Mouse (Mus musculus): ENCODE data around the gene Knl1. TPM values are rescaled to one million over a fixed set of nuclear protein-coding genes. Genes with fewer than 3 reads are reported as not detected.
A peak's percentile ranks its signal among the peaks of the same experiment; 100 is the strongest.

The Knl1 gene
- polyA plus RNA-seq, 1 experiment from 2014 or later, result 29.5 TPM

DNA sequence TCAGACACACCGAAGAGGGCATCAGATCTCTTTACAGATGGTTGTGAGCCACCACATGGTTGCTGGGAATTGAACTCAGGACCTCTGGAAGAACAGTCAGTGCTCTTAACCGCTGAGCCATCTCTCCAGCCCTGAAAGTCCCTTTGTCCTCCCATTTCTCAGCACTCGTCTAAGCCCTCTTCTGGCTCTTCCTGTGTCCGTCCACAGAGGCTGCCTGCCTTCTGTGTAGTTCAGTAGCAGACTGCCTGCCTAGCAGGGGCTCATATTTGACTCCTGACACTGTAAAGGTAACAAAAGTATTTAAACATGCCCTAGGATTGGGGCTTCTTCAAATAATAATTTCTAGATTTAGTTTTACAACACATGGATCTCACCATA, 21.7 kb upstream of the Knl1 start:
- H3K27ac ChIP-seq (replicated peaks in 1 of 2; ENCODE audit: control insufficient read depth in 1 of 2, insufficient read depth in 1 of 2, low read depth in 2 of 2, low read length in 2 of 2), result no peak overlapping the region
- H3K36me3 ChIP-seq (ENCODE audit: control insufficient read depth, insufficient read depth, low read length), result peaks cover 54% of the 10 kb centered on the region
- 62% methylated on average over 4 of the region's 4 CpGs for WGBS
- H3K9me3 ChIP-seq (ENCODE audit: control insufficient read depth, low read length), result no peaks in the 10 kb centered on the region
- H3K27me3 ChIP-seq (ENCODE audit: control insufficient read depth, insufficient read depth, low read length), result no peaks in the 10 kb centered on the region
- ATAC-seq (ENCODE audit: insufficient number of reproducible peaks, insufficient read depth, low FRiP score, low read depth), result no peak
- no peak overlapping the region for H3K9ac ChIP-seq (ENCODE audit: low read length)
- no peak overlapping the region for H3K4me3 ChIP-seq (ENCODE audit: control insufficient read depth in 1 of 2, insufficient read depth in 1 of 2, low read depth in 1 of 2, low read length in 2 of 2)
- no peak overlapping the region for H3K4me2 ChIP-seq (ENCODE audit: low read length)
- peaks cover 2 to 10% of the 10 kb centered on the region in 2 experiments; a peak in 2 of 4 replicates for H3K4me1 ChIP-seq (ENCODE audit: control insufficient read depth in 2 of 2, insufficient read depth in 2 of 2, low read length in 2 of 2)

DNA sequence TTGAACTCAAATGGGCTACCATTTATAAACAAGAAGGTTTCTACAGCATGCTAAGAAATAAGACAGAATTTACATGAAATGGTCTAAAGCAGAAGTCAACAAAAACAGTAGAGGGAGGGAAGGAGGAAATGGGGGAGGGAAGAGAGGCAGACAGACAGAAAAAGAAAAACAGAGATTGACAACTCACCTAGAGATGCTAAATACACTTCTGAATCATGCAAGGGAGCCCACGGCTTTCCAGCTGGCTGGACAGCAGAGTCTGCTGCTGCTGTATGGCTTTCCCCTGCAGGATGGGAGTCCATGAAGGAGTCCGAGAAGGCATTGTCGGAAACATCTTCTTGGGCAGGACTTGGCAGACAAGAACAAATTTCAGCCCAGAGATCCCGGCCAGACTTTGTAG, 20.0 kb upstream of the Knl1 start:
- no peaks in the 10 kb centered on the region for H3K27me3 ChIP-seq (ENCODE audit: control insufficient read depth, insufficient read depth, low read length)
- no peak overlapping the region for H3K4me2 ChIP-seq (ENCODE audit: low read length)
- peaks cover 2 to 10% of the 10 kb centered on the region in 2 experiments; a peak in 2 of 4 replicates for H3K4me1 ChIP-seq (ENCODE audit: control insufficient read depth in 2 of 2, insufficient read depth in 2 of 2, low read length in 2 of 2)
- peaks cover 37% of the 10 kb centered on the region for H3K36me3 ChIP-seq (ENCODE audit: control insufficient read depth, insufficient read depth, low read length)
- no peak overlapping the region for H3K4me3 ChIP-seq (ENCODE audit: control insufficient read depth in 1 of 2, insufficient read depth in 1 of 2, low read depth in 1 of 2, low read length in 2 of 2)
- 89% methylated on average over 4 of the region's 4 CpGs for WGBS
- no peak overlapping the region for H3K27ac ChIP-seq (replicated peaks in 1 of 2; ENCODE audit: control insufficient read depth in 1 of 2, insufficient read depth in 1 of 2, low read depth in 2 of 2, low read length in 2 of 2)
- ATAC-seq (ENCODE audit: insufficient number of reproducible peaks, insufficient read depth, low FRiP score, low read depth), result no peak
- H3K9me3 ChIP-seq (ENCODE audit: control insufficient read depth, low read length), result no peaks in the 10 kb centered on the region
- no peak overlapping the region for H3K9ac ChIP-seq (ENCODE audit: low read length)

DNA sequence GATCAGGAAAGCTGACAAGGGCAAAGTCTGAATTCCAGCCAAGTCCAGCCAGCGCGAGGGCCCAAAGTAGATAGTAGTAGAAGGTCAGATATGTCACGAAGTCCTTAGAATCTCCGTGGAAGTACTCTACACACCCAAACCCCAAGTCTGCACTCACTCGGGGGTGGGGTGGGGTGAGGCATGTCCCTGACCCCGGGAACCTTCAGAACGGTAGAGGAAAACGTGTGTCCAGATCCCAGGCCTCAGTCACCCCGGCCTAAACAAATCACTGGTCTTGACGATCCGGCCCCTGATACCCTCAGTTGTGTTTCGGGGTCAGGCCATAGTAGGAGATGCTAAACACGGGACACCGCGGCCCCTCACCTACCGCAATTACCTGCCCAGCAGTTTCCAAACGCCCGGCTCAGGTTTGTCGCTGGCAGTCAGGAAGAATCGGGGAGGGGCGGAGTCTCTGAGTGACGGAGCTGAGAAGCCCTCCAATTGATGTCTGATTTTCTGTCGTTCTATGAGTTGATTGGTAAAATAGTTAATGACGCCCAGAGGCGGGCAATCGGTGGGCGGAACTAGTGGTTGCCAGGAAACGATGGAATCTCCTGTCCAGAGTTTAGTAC, 17.9 kb upstream of the Knl1 start, which contains the start of gene Ccdc32:
TSS of gene Ccdc32 (minus strand) at position 453 of the 611 bp plus-strand sequence.
- no peaks in the 10 kb centered on the region for H3K27me3 ChIP-seq (ENCODE audit: control insufficient read depth, insufficient read depth, low read length)
- under 1% methylated on average over 28 of the region's 28 CpGs for WGBS
- H3K4me3 ChIP-seq (ENCODE audit: control insufficient read depth in 1 of 2, insufficient read depth in 1 of 2, low read depth in 1 of 2, low read length in 2 of 2), result peak within 1 kb of the TSS; percentile 80 to 95
- no peaks in the 10 kb centered on the region for H3K9me3 ChIP-seq (ENCODE audit: control insufficient read depth, low read length)
- peaks cover 2 to 10% of the 10 kb centered on the region in 2 experiments; a peak in 2 of 4 replicates for H3K4me1 ChIP-seq (ENCODE audit: control insufficient read depth in 2 of 2, insufficient read depth in 2 of 2, low read length in 2 of 2)
- peak; percentile 93 for ATAC-seq (ENCODE audit: insufficient number of reproducible peaks, insufficient read depth, low FRiP score, low read depth)
- H3K36me3 ChIP-seq (ENCODE audit: control insufficient read depth, insufficient read depth, low read length), result peaks cover 22% of the 10 kb centered on the region
- peak within 1 kb of the TSS in 1 of 2 experiments; percentile 11; a peak in 1 of 4 replicates for H3K27ac ChIP-seq (replicated peaks in 1 of 2; ENCODE audit: control insufficient read depth in 1 of 2, insufficient read depth in 1 of 2, low read depth in 2 of 2, low read length in 2 of 2)
- H3K9ac ChIP-seq (ENCODE audit: low read length), result peak within 1 kb of the TSS; percentile 87
- H3K4me2 ChIP-seq (ENCODE audit: low read length), result peak within 1 kb of the TSS; percentile 87

DNA sequence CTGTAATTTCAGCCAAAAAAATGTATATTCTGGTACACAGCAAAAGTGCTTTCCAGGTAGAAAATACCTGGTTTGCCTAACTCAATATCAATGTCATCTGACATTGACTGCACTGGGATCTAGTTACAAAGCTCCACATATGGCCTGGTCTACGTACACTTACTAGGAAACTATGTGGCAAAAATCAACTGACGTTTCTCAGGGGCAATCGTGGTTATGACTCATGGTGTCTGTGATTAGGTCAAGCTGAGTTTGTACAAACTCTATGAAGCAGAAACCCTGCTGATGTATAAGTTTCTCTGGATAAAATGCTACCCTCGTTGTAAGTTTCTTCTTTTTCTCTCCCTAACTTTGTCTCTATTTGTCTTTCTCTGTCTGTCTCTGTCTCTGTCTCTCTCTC, 14.7 kb upstream of the Knl1 start:
- H3K9me3 ChIP-seq (ENCODE audit: control insufficient read depth, low read length), result no peaks in the 10 kb centered on the region
- no peak overlapping the region for H3K4me2 ChIP-seq (ENCODE audit: low read length)
- no peak for ATAC-seq (ENCODE audit: insufficient number of reproducible peaks, insufficient read depth, low FRiP score, low read depth)
- no peak overlapping the region for H3K4me3 ChIP-seq (ENCODE audit: control insufficient read depth in 1 of 2, insufficient read depth in 1 of 2, low read depth in 1 of 2, low read length in 2 of 2)
- H3K36me3 ChIP-seq (ENCODE audit: control insufficient read depth, insufficient read depth, low read length), result peaks cover 5% of the 10 kb centered on the region
- WGBS, result 51% methylated on average over 4 of the region's 4 CpGs
- no peaks in the 10 kb centered on the region for H3K27me3 ChIP-seq (ENCODE audit: control insufficient read depth, insufficient read depth, low read length)
- H3K9ac ChIP-seq (ENCODE audit: low read length), result no peak overlapping the region
- peaks cover 2 to 18% of the 10 kb centered on the region in 2 experiments; a peak in 2 of 4 replicates for H3K4me1 ChIP-seq (ENCODE audit: control insufficient read depth in 2 of 2, insufficient read depth in 2 of 2, low read length in 2 of 2)
- no peak overlapping the region for H3K27ac ChIP-seq (replicated peaks in 1 of 2; ENCODE audit: control insufficient read depth in 1 of 2, insufficient read depth in 1 of 2, low read depth in 2 of 2, low read length in 2 of 2)

DNA sequence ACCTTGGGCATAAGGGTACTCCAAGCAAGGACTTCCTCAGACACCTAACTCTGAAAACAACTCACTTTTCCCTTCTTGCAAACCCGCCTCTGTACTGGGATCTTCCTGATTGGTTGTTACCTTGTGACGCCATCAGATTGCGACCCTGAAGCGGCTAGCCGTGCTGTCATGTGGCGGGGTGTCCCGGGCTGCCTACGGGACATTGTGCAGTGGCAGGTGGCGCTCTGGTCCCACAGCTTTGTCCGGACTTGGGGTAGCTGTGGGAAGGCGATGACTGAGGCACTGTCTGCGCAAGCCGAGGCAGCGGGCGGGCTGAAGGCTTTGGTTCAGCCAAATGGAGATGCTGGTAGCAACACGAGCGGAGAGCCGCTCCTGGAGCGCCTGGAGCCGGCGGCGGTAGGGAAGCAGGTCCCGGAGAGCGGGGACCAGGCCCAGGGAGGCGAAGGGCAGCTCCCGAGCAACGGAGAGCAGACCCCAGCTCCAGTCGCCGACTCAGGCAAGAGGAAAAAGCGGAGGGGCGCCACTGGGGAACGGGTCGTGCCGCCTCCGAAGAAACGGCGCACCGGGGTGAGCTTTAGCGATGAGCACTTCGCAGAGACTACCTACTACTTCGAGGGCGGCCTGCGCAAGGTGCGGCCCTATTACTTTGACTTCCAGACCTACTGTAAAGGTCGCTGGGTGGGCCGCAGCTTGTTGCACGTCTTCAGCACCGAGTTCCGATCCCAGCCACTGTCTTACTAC, 12.1 kb upstream of the Knl1 start, which contains the start of gene Rpusd2:
TSS of gene Rpusd2 (plus strand) at position 135 of the 741 bp plus-strand sequence.
- Histone ChIP-seq H3K27ac (replicated peaks in 1 of 2; ENCODE audit: control insufficient read depth in 1 of 2, insufficient read depth in 1 of 2, low read depth in 2 of 2, low read length in 2 of 2) (peak within 1 kb of the TSS; percentile 90 to 94), H3K4me3 (ENCODE audit: control insufficient read depth in 1 of 2, insufficient read depth in 1 of 2, low read depth in 1 of 2, low read length in 2 of 2) (peak within 1 kb of the TSS; percentile 81 to 86), H3K36me3 (ENCODE audit: control insufficient read depth, insufficient read depth, low read length) (peaks cover 30% of the 10 kb centered on the region), H3K9me3 (ENCODE audit: control insufficient read depth, low read length) (no peaks in the 10 kb centered on the region), H3K4me1 (ENCODE audit: control insufficient read depth in 2 of 2, insufficient read depth in 2 of 2, low read length in 2 of 2) (peaks cover 0 to 8% of the 10 kb centered on the region in 2 experiments; a peak in 2 of 4 replicates), H3K9ac (ENCODE audit: low read length) (peak within 1 kb of the TSS; percentile 90), H3K27me3 (ENCODE audit: control insufficient read depth, insufficient read depth, low read length) (no peaks in the 10 kb centered on the region), H3K4me2 (ENCODE audit: low read length) (peak within 1 kb of the TSS; percentile 85)
- WGBS, result under 1% methylated on average over 49 of the region's 49 CpGs
- peak; percentile 93 for ATAC-seq (ENCODE audit: insufficient number of reproducible peaks, insufficient read depth, low FRiP score, low read depth)

DNA sequence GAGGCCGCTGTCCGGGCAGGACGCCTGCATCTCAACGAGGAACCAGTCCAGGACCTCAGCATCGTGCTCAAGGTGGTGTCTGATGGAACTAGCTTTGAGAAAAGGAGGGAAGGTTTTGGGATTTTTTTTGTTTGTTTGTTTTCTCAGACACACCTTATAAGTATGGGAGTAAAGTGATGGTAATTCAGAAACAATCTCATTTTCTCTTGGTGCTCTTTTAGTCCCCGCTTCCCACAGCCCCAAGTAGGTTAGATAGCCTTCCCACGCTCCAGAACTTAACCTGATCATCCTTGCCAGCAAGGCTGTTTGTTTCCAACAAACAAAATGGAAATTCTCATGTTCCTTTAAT, 11.5 kb upstream of the Knl1 start:
- WGBS, result 9% methylated on average over 7 of the region's 7 CpGs
- H3K27ac ChIP-seq (replicated peaks in 1 of 2; ENCODE audit: control insufficient read depth in 1 of 2, insufficient read depth in 1 of 2, low read depth in 2 of 2, low read length in 2 of 2), result peak overlapping the region; percentile 90 to 94
- H3K4me2 ChIP-seq (ENCODE audit: low read length), result peak overlapping the region; percentile 85
- H3K36me3 ChIP-seq (ENCODE audit: control insufficient read depth, insufficient read depth, low read length), result peaks cover 34% of the 10 kb centered on the region
- H3K9me3 ChIP-seq (ENCODE audit: control insufficient read depth, low read length), result no peaks in the 10 kb centered on the region
- no peaks in the 10 kb centered on the region for H3K27me3 ChIP-seq (ENCODE audit: control insufficient read depth, insufficient read depth, low read length)
- peak overlapping the region; percentile 90 for H3K9ac ChIP-seq (ENCODE audit: low read length)
- ATAC-seq (ENCODE audit: insufficient number of reproducible peaks, insufficient read depth, low FRiP score, low read depth), result no peak
- peaks cover 0 to 8% of the 10 kb centered on the region in 2 experiments; a peak in 2 of 4 replicates for H3K4me1 ChIP-seq (ENCODE audit: control insufficient read depth in 2 of 2, insufficient read depth in 2 of 2, low read length in 2 of 2)
- H3K4me3 ChIP-seq (ENCODE audit: control insufficient read depth in 1 of 2, insufficient read depth in 1 of 2, low read depth in 1 of 2, low read length in 2 of 2), result peak overlapping the region; percentile 81 to 86

DNA sequence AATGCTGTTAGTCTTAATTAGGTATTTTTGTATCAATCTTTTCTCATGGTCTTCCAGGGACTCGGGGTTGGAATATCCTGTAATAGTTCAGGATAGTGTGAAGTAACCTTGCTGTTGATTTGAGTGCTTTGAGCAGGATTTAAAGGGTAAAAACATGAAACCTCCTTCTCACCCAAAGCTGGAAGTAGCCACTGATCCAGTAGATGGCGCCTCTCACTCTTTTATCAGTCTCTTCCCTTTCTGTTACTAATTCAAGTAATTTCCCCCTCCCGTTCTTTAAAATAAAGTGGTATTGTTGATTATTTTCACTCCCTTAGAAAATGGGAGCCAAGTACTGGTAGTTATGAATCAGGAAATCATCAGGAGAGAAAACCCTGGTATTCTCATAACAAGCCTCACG, 6.0 kb upstream of the Knl1 start:
- H3K4me3 ChIP-seq (ENCODE audit: control insufficient read depth in 1 of 2, insufficient read depth in 1 of 2, low read depth in 1 of 2, low read length in 2 of 2), result no peak overlapping the region
- no peak for ATAC-seq (ENCODE audit: insufficient number of reproducible peaks, insufficient read depth, low FRiP score, low read depth)
- 45% methylated on average over 4 of the region's 4 CpGs for WGBS
- H3K4me1 ChIP-seq (ENCODE audit: control insufficient read depth in 2 of 2, insufficient read depth in 2 of 2, low read length in 2 of 2), result peaks cover 0 to 4% of the 10 kb centered on the region in 2 experiments; a peak in 1 of 4 replicates
- no peak overlapping the region for H3K27ac ChIP-seq (replicated peaks in 1 of 2; ENCODE audit: control insufficient read depth in 1 of 2, insufficient read depth in 1 of 2, low read depth in 2 of 2, low read length in 2 of 2)
- no peak overlapping the region for H3K4me2 ChIP-seq (ENCODE audit: low read length)
- H3K9ac ChIP-seq (ENCODE audit: low read length), result 0 out of 2 replicates have a peak overlapping the region, but pooled peaks have one; percentile 25
- H3K27me3 ChIP-seq (ENCODE audit: control insufficient read depth, insufficient read depth, low read length), result no peaks in the 10 kb centered on the region
- H3K9me3 ChIP-seq (ENCODE audit: control insufficient read depth, low read length), result no peaks in the 10 kb centered on the region
- H3K36me3 ChIP-seq (ENCODE audit: control insufficient read depth, insufficient read depth, low read length), result peaks cover 34% of the 10 kb centered on the region
